In the genomic region with DNA sequence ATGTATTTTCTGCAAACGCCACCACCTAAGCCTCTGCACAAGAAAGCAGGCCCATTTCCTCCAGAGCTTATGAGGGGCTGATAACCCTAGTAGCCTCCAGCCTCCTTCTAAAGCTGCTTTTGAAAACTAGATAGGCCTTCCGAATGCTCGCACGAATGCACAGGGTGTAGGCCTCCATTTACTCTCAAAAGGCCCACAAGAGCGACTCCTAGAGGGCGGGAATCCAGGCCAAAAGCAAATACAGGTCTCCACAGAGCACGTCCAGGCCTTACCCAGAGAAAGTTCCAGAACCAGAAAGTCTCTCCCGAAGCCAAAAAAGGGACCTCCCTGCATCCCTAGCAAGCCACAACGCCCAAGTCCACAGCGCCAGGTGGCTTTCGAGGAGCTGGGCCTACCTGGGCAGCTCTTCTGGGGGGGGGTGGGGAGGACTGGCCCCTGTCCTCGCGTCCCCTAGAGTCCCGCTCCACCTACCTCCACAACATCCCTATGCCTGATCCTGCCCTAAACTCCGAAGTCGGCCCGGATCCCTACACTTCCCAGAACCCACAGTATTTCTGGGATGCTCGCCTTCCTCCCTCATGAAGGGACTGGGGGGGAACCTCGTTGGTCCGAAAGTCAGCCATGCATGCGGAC, we compare ENCODE assay signal across 8 mouse cellular contexts. TPM values are rescaled to one million over a fixed set of nuclear protein-coding genes. Genes with fewer than 3 reads are reported as not detected.
DNase-seq lines count a peak whose midpoint lies in the region; ATAC-seq and TF ChIP-seq lines count a peak whose summit lies in the region.

No protein-coding gene starts in this region.

- TF ChIP-seq CTCF in left cerebral cortex, adult 2 months (IDR thresholded peaks at IDR 0.05) = no peak; the same call in 1 of the 2 replicates
- TF ChIP-seq CTCF in testis, adult 2 months (IDR thresholded peaks at IDR 0.05; ENCODE audit: control insufficient read depth, insufficient read depth, insufficient replicate concordance, low read depth, low read length) = no peak

- H3K27ac ChIP-seq in left cerebral cortex, adult 2 months = peak overlapping the region; percentile 50
- H3K27ac ChIP-seq in forebrain, embryonic 11.5 days (ENCODE audit: low read depth, low read length) = no peak overlapping the region
- peak overlapping the region; percentile 44; the same call in 1 of the 2 replicates for H3K27ac ChIP-seq in hindbrain, embryonic 12.5 days
- peak overlapping the region; percentile 55 for H3K27ac ChIP-seq in limb, embryonic 14.5 days (replicated peaks; ENCODE audit: low read depth, low read length)
- peak overlapping the region; percentile 77 for H3K27ac ChIP-seq in midbrain, embryonic 13.5 days
- H3K27ac ChIP-seq in testis, adult 2 months (ENCODE audit: control insufficient read depth, insufficient read depth, low read depth, low read length) = peak overlapping the region; percentile 57

- WGBS in forebrain, embryonic 11.5 days = 31% methylated on average over 21 of the region's 21 CpGs
- WGBS in hindbrain, embryonic 12.5 days = 26% methylated on average over 21 of the region's 21 CpGs
- WGBS in limb, embryonic 14.5 days = 29% methylated on average over 15 of the region's 21 CpGs
- WGBS in midbrain, embryonic 13.5 days = 25% methylated on average over 21 of the region's 21 CpGs

- H3K4me3 ChIP-seq in left cerebral cortex, adult 2 months = peak overlapping the region; percentile 57
- peak overlapping the region; percentile 46 for H3K4me3 ChIP-seq in forebrain, embryonic 11.5 days (ENCODE audit: low read depth, low read length)
- H3K4me3 ChIP-seq in hindbrain, embryonic 12.5 days = peak overlapping the region; percentile 47
- H3K4me3 ChIP-seq in limb, embryonic 14.5 days (replicated peaks; ENCODE audit: low read length) = peak overlapping the region; percentile 51
- H3K4me3 ChIP-seq in midbrain, embryonic 13.5 days (replicated peaks) = peak overlapping the region; percentile 47
- peak overlapping the region; percentile 91 for H3K4me3 ChIP-seq in testis, adult 2 months (ENCODE audit: control insufficient read depth, low read depth, low read length)

- H3K4me2 ChIP-seq in forebrain, embryonic 11.5 days (ENCODE audit: low read depth, low read length, severe bottlenecking) = peak overlapping the region; percentile 53
- H3K4me2 ChIP-seq in hindbrain, embryonic 12.5 days (replicated peaks) = peak overlapping the region; percentile 57
- H3K4me2 ChIP-seq in limb, embryonic 14.5 days (replicated peaks; ENCODE audit: low read depth, low read length, severe bottlenecking) = peak overlapping the region; percentile 60
- peak overlapping the region; percentile 67 for H3K4me2 ChIP-seq in midbrain, embryonic 13.5 days (replicated peaks)

- no peaks in the 10 kb centered on the region for H3K9me3 ChIP-seq in forebrain, embryonic 11.5 days (ENCODE audit: control insufficient read depth, low read length)
- no peaks in the 10 kb centered on the region for H3K9me3 ChIP-seq in hindbrain, embryonic 12.5 days (replicated peaks)
- H3K9me3 ChIP-seq in limb, embryonic 14.5 days (ENCODE audit: control insufficient read depth, low read length) = no peaks in the 10 kb centered on the region
- no peaks in the 10 kb centered on the region for H3K9me3 ChIP-seq in midbrain, embryonic 13.5 days

- intact Hi-C loops in left cerebral cortex, adult 2 months (cut with DNase I) = loop anchor here (5.0 to 10.0 kb wide), 2 partner anchors 67 to 219 kb away; a partner anchor contains a TSS

- no peaks in the 10 kb centered on the region; the same call in 1 of the 2 replicates for H3K27me3 ChIP-seq in forebrain, embryonic 11.5 days (ENCODE audit: control insufficient read depth, insufficient read depth, low read length)
- no peaks in the 10 kb centered on the region for H3K27me3 ChIP-seq in hindbrain, embryonic 12.5 days
- H3K27me3 ChIP-seq in limb, embryonic 14.5 days (ENCODE audit: control insufficient read depth, insufficient read depth, low read length) = no peaks in the 10 kb centered on the region
- H3K27me3 ChIP-seq in midbrain, embryonic 13.5 days = no peaks in the 10 kb centered on the region
- no peaks in the 10 kb centered on the region for H3K27me3 ChIP-seq in testis, adult 2 months (ENCODE audit: control insufficient read depth, insufficient read depth, low read length)

- H3K4me1 ChIP-seq in forebrain, embryonic 11.5 days (replicated peaks; ENCODE audit: control insufficient read depth, insufficient read depth, low read length) = peaks cover 2% of the 10 kb centered on the region; the same call in 1 of the 2 replicates
- H3K4me1 ChIP-seq in hindbrain, embryonic 12.5 days = peaks cover 28% of the 10 kb centered on the region
- H3K4me1 ChIP-seq in limb, embryonic 14.5 days (ENCODE audit: control insufficient read depth, insufficient read depth, low read length) = peaks cover 20% of the 10 kb centered on the region
- H3K4me1 ChIP-seq in midbrain, embryonic 13.5 days (replicated peaks) = peaks cover 38% of the 10 kb centered on the region
- H3K4me1 ChIP-seq in testis, adult 2 months (ENCODE audit: control insufficient read depth, insufficient read depth, low read length) = peaks cover 10% of the 10 kb centered on the region

- no peak for ATAC-seq in forebrain, embryonic 11.5 days (replicated peaks; ENCODE audit: low FRiP score)
- ATAC-seq in hindbrain, embryonic 12.5 days (ENCODE audit: low FRiP score) = no peak
- peak; percentile 7 for ATAC-seq in limb, embryonic 14.5 days (ENCODE audit: low FRiP score, low read depth)
- peak; percentile 71 for ATAC-seq in midbrain, embryonic 13.5 days

- H3K9ac ChIP-seq in forebrain, embryonic 11.5 days (ENCODE audit: low read length) = peak overlapping the region; percentile 59
- peak overlapping the region; percentile 54 for H3K9ac ChIP-seq in hindbrain, embryonic 12.5 days
- peak overlapping the region; percentile 61 for H3K9ac ChIP-seq in limb, embryonic 14.5 days (ENCODE audit: low read depth, low read length, severe bottlenecking)
- peak overlapping the region; percentile 67 for H3K9ac ChIP-seq in midbrain, embryonic 13.5 days (replicated peaks)

- no peaks in the 10 kb centered on the region for H3K36me3 ChIP-seq in forebrain, embryonic 11.5 days (ENCODE audit: control insufficient read depth, insufficient read depth, low read length)
- no peaks in the 10 kb centered on the region for H3K36me3 ChIP-seq in hindbrain, embryonic 12.5 days
- H3K36me3 ChIP-seq in limb, embryonic 14.5 days (ENCODE audit: control insufficient read depth, insufficient read depth, low read length) = peaks cover 6% of the 10 kb centered on the region
- peaks cover 10% of the 10 kb centered on the region; the same call in 1 of the 2 replicates for H3K36me3 ChIP-seq in midbrain, embryonic 13.5 days
- H3K36me3 ChIP-seq in testis, adult 2 months (ENCODE audit: control insufficient read depth, insufficient read depth, low read length) = no peaks in the 10 kb centered on the region

- no peak for DNase-seq in left cerebral cortex, adult 2 months (ENCODE audit: extremely low spot score in 1 of 2, low spot score in 2 of 2)
- no peak for DNase-seq in left cerebral cortex, adult 11 months (ENCODE audit: low spot score)
- DNase-seq in c-Kit-positive CD71-positive TER-119-negative erythroid progenitor cells, embryonic 14.5 days (ENCODE audit: low read depth) = peak; percentile 59
- no peak for DNase-seq in forebrain, embryonic 11.5 days (ENCODE audit: low spot score)
- no peak for DNase-seq in limb, embryonic 14.5 days (ENCODE audit: low spot score)

- TF ChIP-seq POLR2A in limb, embryonic 14.5 days (IDR thresholded peaks at IDR 0.05; ENCODE audit: borderline replicate concordance, extremely low read depth, insufficient read depth, insufficient read length) = no peak
- TF ChIP-seq POLR2A in testis, adult 2 months (IDR thresholded peaks at IDR 0.05; ENCODE audit: control insufficient read depth, low read depth, low read length) = no peak

RNA-seq across cellular contexts. Expression of a gene that starts 0.4 kb away (rescaled TPM):
- total RNA-seq in left cerebral cortex, adult 2 months (2021) = 10 to 100 TPM; 74.8 to 90.1 TPM
- polyA plus RNA-seq in forebrain, embryonic 11.5 days (2014; fragmentation: Nextera tagmentation; extraction: Ambion mirVana) = 128 and 135 TPM in 2 replicates
- 132 and 136 TPM in 2 replicates for polyA plus RNA-seq in hindbrain, embryonic 12.5 days (2016; fragmentation: Nextera tagmentation; extraction: Ambion mirVana)
- polyA plus RNA-seq in limb, embryonic 14.5 days (2012; rRNA removed) = 82.5 and 97.4 TPM in 2 replicates
- polyA plus RNA-seq in limb, embryonic 14.5 days (2014; fragmentation: Nextera tagmentation; extraction: Ambion mirVana) = 235 and 239 TPM in 2 replicates
- 116 and 118 TPM in 2 replicates for polyA plus RNA-seq in midbrain, embryonic 13.5 days (2015; fragmentation: Nextera tagmentation; extraction: Ambion mirVana)
- 10.8 and 12.2 TPM in 2 replicates for polyA plus RNA-seq in testis, adult 2 months (2012; rRNA removed)

RNA-seq across cellular contexts. Expression of a gene that starts 0.8 kb away (rescaled TPM):
- total RNA-seq in left cerebral cortex, adult 2 months (2021) = 10 to 100 TPM; 11.3 to 12.3 TPM
- 8.9 and 10.7 TPM in 2 replicates for polyA plus RNA-seq in forebrain, embryonic 11.5 days (2014; fragmentation: Nextera tagmentation; extraction: Ambion mirVana)
- 12.7 and 14.0 TPM in 2 replicates for polyA plus RNA-seq in hindbrain, embryonic 12.5 days (2016; fragmentation: Nextera tagmentation; extraction: Ambion mirVana)
- polyA plus RNA-seq in limb, embryonic 14.5 days (2012; rRNA removed) = 20.2 and 25.3 TPM in 2 replicates
- 15.2 and 16.8 TPM in 2 replicates for polyA plus RNA-seq in limb, embryonic 14.5 days (2014; fragmentation: Nextera tagmentation; extraction: Ambion mirVana)
- 9.6 and 11.8 TPM in 2 replicates for polyA plus RNA-seq in midbrain, embryonic 13.5 days (2015; fragmentation: Nextera tagmentation; extraction: Ambion mirVana)
- 21.1 and 24.4 TPM in 2 replicates for polyA plus RNA-seq in testis, adult 2 months (2012; rRNA removed)

RNA-seq across cellular contexts. Expression of a gene that starts 41.3 kb away (rescaled TPM):
- 1 to 10 TPM; 7.2 to 8.5 TPM for total RNA-seq in left cerebral cortex, adult 2 months (2021)
- polyA plus RNA-seq in forebrain, embryonic 11.5 days (2014; fragmentation: Nextera tagmentation; extraction: Ambion mirVana) = 0.07 and 0.11 TPM in 2 replicates
- polyA plus RNA-seq in hindbrain, embryonic 12.5 days (2016; fragmentation: Nextera tagmentation; extraction: Ambion mirVana) = 0.21 and 0.25 TPM in 2 replicates
- 1.9 and 2.7 TPM in 2 replicates for polyA plus RNA-seq in limb, embryonic 14.5 days (2012; rRNA removed)
- 0.62 and 0.82 TPM in 2 replicates for polyA plus RNA-seq in limb, embryonic 14.5 days (2014; fragmentation: Nextera tagmentation; extraction: Ambion mirVana)
- polyA plus RNA-seq in midbrain, embryonic 13.5 days (2015; fragmentation: Nextera tagmentation; extraction: Ambion mirVana) = 0.07 and 0.08 TPM in 2 replicates
- 0.06 and 0.07 TPM in 2 replicates for polyA plus RNA-seq in testis, adult 2 months (2012; rRNA removed)

RNA-seq across cellular contexts. Expression of a gene that starts 42.6 kb away (rescaled TPM):
- 100 to 1,000 TPM in 1 of 2 experiments, 10 to 100 TPM in 1; 98.4 to 119 TPM for total RNA-seq in left cerebral cortex, adult 2 months (2021)
- 7.5 and 9.0 TPM in 2 replicates for polyA plus RNA-seq in forebrain, embryonic 11.5 days (2014; fragmentation: Nextera tagmentation; extraction: Ambion mirVana)
- 6.6 and 7.7 TPM in 2 replicates for polyA plus RNA-seq in hindbrain, embryonic 12.5 days (2016; fragmentation: Nextera tagmentation; extraction: Ambion mirVana)
- 71.9 and 98.9 TPM in 2 replicates for polyA plus RNA-seq in limb, embryonic 14.5 days (2012; rRNA removed)
- 11.9 and 12.5 TPM in 2 replicates for polyA plus RNA-seq in limb, embryonic 14.5 days (2014; fragmentation: Nextera tagmentation; extraction: Ambion mirVana)
- 6.3 and 6.4 TPM in 2 replicates for polyA plus RNA-seq in midbrain, embryonic 13.5 days (2015; fragmentation: Nextera tagmentation; extraction: Ambion mirVana)
- polyA plus RNA-seq in testis, adult 2 months (2012; rRNA removed) = 4.9 and 5.7 TPM in 2 replicates

RNA-seq across cellular contexts. Expression of a gene that starts 55.7 kb away (rescaled TPM):
- 10 to 100 TPM; 93.4 to 98.8 TPM for total RNA-seq in left cerebral cortex, adult 2 months (2021)
- polyA plus RNA-seq in forebrain, embryonic 11.5 days (2014; fragmentation: Nextera tagmentation; extraction: Ambion mirVana) = 11.1 and 17.4 TPM in 2 replicates
- 31.3 and 34.8 TPM in 2 replicates for polyA plus RNA-seq in hindbrain, embryonic 12.5 days (2016; fragmentation: Nextera tagmentation; extraction: Ambion mirVana)
- polyA plus RNA-seq in limb, embryonic 14.5 days (2012; rRNA removed) = 27.4 and 34.4 TPM in 2 replicates
- polyA plus RNA-seq in limb, embryonic 14.5 days (2014; fragmentation: Nextera tagmentation; extraction: Ambion mirVana) = 20.9 and 22.7 TPM in 2 replicates
- polyA plus RNA-seq in midbrain, embryonic 13.5 days (2015; fragmentation: Nextera tagmentation; extraction: Ambion mirVana) = 91.5 and 99.5 TPM in 2 replicates
- 4.0 and 4.3 TPM in 2 replicates for polyA plus RNA-seq in testis, adult 2 months (2012; rRNA removed)

Comparison
In these comparisons a context has a peak if more than half of its experiments do, and no peak if none do; other contexts are left out.
1. ATAC-seq: peak in limb, embryonic 14.5 days (single experiment) and midbrain, embryonic 13.5 days (single experiment); none in forebrain, embryonic 11.5 days (single experiment) and hindbrain, embryonic 12.5 days (single experiment).
2. Peak in every context shown above with its lines, with median percentiles within 50 percentile points of each other: H3K4me3 ChIP-seq, H3K4me2 ChIP-seq and H3K9ac ChIP-seq.